Mouse (Mus musculus) B cell, adult 2 months (primary cell): ENCODE results near the gene Kdm4b.

Source experiments
- DNase-seq, 2 experiments: peaks; one replicate each; pipeline ENCODE4 v3.0.0; 2022

The Kdm4b gene

GRCm38 (mm10) chr17:56444771-56445170 lies 118.9 kb downstream of the Kdm4b start:
- DNase-seq: peak; percentile 28

DNA sequence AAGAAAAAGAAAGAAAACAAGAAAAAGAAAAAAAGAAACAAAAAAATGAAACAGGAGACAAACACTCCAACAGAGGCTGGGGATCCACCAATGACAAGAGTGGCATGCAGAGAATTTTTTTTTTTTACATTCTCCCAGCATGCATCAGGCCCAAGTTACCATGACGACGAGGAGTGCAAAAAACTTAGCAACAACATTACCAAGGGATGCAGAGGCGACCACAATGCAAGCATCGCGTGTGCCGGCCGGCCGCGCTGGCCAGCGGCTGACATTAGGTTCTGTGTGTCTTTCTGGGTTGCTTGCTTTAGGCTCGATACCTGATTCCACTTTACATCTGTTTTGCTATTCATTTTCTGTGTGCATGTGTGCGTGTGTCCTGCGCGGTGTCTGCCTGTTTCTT lies 119.5 kb downstream of the Kdm4b start:
- peak; percentile 77 to 78 for DNase-seq

DNA sequence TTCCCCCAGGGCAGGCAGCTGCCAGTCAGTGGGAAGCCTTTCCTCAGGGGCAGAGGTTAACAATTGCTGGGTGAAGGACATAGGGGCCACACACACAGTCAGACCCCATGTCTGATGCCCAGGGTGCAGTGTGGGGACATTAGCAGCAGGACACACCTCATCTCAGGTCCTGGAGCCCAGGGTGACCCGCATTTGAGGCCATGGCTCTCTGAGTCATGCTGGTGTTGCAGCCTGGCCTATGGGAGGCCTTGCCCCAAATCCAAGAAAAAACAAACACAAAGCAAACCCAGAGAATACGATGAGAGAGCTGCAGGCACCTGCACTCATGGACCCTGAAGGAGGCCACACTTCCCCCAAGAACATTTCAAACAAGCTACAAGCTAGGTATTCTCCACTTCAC lies 121.9 kb downstream of the Kdm4b start:
- DNase-seq: no peak
